Mouse (Mus musculus) C3H10T1/2 (cell line): ENCODE results near the gene Adpgk. TPM values are rescaled to one million over a fixed set of nuclear protein-coding genes. Genes with fewer than 3 reads are reported as not detected.

Experiments
- polyA plus RNA-seq, 2 experiments: library from polyadenylated mRNA; unstranded; fragments of >200 nt; fragmentation: generic; extraction: Trizol; gene quantifications; one replicate each; pipeline ENCODE4 v1.2.1; 2012; ENCODE audit warnings: missing spikeins in 2 of 2

Adpgk gene
- 10 to 100 TPM in 1 of 2 experiments, 1 to 10 TPM in 1; 7.6 to 13.1 TPM for polyA plus RNA-seq

DNA sequence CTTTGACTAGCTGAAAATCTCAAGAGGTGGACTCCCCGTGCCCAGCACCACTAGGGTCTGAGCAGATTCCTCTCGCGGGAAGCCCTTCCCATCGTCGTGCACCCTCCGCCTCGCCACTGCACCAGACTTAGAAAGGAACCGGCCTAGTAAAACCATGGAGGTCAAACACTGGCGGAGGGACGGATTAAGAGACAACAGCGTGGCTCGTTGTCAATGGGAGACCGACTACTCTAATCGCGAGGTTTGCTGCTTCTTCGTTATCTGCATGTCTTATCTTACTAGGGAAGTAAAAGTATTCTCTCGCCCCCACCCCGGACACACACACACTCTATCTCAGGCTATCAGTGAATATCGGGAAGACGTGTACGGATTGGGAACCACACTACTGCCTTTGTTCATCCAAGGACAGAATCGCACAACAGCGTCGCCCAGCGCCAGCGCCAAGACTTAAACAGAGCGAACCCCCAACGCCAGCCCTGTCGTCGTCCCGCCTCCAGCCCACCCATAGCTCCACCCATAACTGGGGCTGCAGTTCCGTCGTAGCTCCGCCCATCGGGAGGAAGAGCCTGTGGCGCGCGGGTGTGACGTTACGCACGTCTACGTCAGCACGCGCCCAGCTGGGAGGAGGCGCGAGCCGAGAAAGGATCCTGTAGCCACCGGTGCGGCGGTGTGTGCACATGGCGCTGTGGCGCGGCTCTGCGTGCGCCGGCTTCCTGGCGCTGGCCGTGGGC, at the start of gene Adpgk:
Gene Adpgk (plus strand): TSS at position 602 of the 731 bp plus-strand sequence.

DNA sequence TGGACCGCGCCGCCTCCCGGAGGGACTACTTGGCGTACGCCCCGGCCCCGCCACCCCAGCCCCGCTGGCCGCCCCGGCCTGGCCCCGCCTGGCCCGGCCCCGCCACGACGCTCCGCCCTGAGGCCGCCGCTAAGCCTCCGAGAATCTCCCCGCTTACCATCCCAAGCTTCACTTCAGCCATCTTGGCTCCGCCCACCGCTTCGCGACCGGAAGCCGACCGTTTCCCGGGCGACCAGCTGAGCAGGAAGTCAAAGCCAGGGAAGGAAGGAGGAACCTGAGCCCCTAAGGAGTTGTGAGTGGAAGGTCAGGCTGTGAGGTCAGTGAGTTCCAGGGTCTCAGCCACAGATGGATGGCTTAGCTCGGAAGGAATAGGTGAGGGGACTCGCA, 61.9 kb downstream of the Adpgk start, which contains the start of gene Bbs4:
Gene Bbs4 (minus strand): TSS at position 256 of the 387 bp plus-strand sequence.

Other genes with a start within 250 kb of the Adpgk start
- 1 to 10 TPM in 1 of 2 experiments, under 1 TPM in 1; 0.18 to 4.4 TPM for gene Bbs4, start 62.0 kb downstream of the Adpgk start, polyA plus RNA-seq
- gene Arih1, start 195.1 kb downstream of the Adpgk start, polyA plus RNA-seq, result 10 to 100 TPM in 1 of 2 experiments, 1 to 10 TPM in 1; 1.1 to 13.3 TPM
- 100 to 1,000 TPM in 1 of 2 experiments, 10 to 100 TPM in 1; 66.9 to 161 TPM for gene Hexa, start 248.0 kb downstream of the Adpgk start, polyA plus RNA-seq
- 1 to 10 TPM in 1 of 2 experiments, under 1 TPM in 1; 0.53 to 1.6 TPM for gene Tmem202, start 248.3 kb downstream of the Adpgk start, polyA plus RNA-seq